Mouse (Mus musculus) liver, postnatal 0 days (tissue): Measurements from ENCODE around the gene Zbtb45. TPM values are rescaled to one million over a fixed set of nuclear protein-coding genes. Genes with fewer than 3 reads are reported as not detected.

ENCODE experiments used
- ATAC-seq: fragments of 200-750 bp; cut with Nextera tagmentation; 2 replicates; pipeline ENCODE4 v1.8.0; 2017; ENCODE audit warnings: mild to moderate bottlenecking, moderate library complexity
- DNase-seq: peaks from one replicate; pipeline ENCODE4 v3.0.0-alpha.2; 2016
- H3K27ac ChIP-seq: fragments of 300-500 bp; sonication (generic); 2 replicates; pipeline ENCODE4 v1.5.1; 2014; ENCODE audit warnings: antibody characterized with exemption, moderate library complexity, mild to moderate bottlenecking, low read depth
- H3K27me3 ChIP-seq: fragments of 300-500 bp; sonication (generic); 2 replicates; pipeline ENCODE4 v1.6.1; 2014; ENCODE audit warnings: low read length, control low read depth, mixed read lengths; ENCODE audit not compliant: insufficient read depth
- H3K36me3 ChIP-seq: fragments of 300-500 bp; sonication (generic); replicated peaks from 2 replicates; pipeline ENCODE4 v1.6.1; 2014; ENCODE audit warnings: mild to moderate bottlenecking, control low read depth, low read length, moderate library complexity, mixed read lengths; ENCODE audit not compliant: insufficient read depth
- H3K4me1 ChIP-seq: fragments of 300-500 bp; sonication (generic); 2 replicates; pipeline ENCODE4 v1.6.1; 2014; ENCODE audit warnings: antibody characterized with exemption, mild to moderate bottlenecking, control low read depth; ENCODE audit not compliant: insufficient read depth
- H3K4me2 ChIP-seq: fragments of 300-500 bp; sonication (generic); 2 replicates; pipeline ENCODE4 v1.6.1; 2014; ENCODE audit warnings: low read depth, mild to moderate bottlenecking, low read length, moderate library complexity, mixed read lengths
- H3K4me3 ChIP-seq: fragments of 300-500 bp; sonication (generic); 2 replicates; pipeline ENCODE4 v1.5.1; 2014; ENCODE audit warnings: low read depth, low read length
- H3K9ac ChIP-seq: fragments of 300-500 bp; sonication (generic); replicated peaks from 2 replicates; pipeline ENCODE4 v1.6.1; 2014; ENCODE audit warnings: mild to moderate bottlenecking, moderate library complexity
- H3K9me3 ChIP-seq: fragments of 300-500 bp; sonication (generic); 2 replicates; pipeline ENCODE4 v1.6.1; 2016; ENCODE audit warnings: mild to moderate bottlenecking, control low read depth, low read length, mixed read lengths
- CTCF ChIP-seq: sonication (generic); IDR thresholded peaks from 2 replicates; pipeline ENCODE4 v1.5.1; 2016; ENCODE audit warnings: antibody characterized with exemption, low read depth
- EP300 ChIP-seq: IDR thresholded peaks from 2 replicates; pipeline ENCODE4 v1.6.1; 2016; ENCODE audit warnings: antibody characterized with exemption, low read depth, mild to moderate bottlenecking
- WGBS: fragments of 180-500 bp; shearing (Covaris S2); extraction: QIAGEN DNeasy Blood & Tissue Kit; methylation state at CpG from one replicate; pipeline ENCODE4 v1.1.7; 2014; ENCODE audit not compliant: insufficient replicate concordance; 5-methylcytosine and 5-hydroxymethylcytosine counted together
- polyA plus RNA-seq: library from polyadenylated mRNA; unstranded; fragments of >200 nt; fragmentation: Nextera tagmentation; extraction: Ambion mirVana; gene quantifications from 2 replicates; pipeline ENCODE4 v1.2.1, GENCODE M21; 2015

Gene Zbtb45
- polyA plus RNA-seq, 1 experiment from 2014 or later = 7.2 TPM

GRCm38 (mm10) chr7:13006011-13006410 is 3.8 kb downstream of the Zbtb45 start:
- Histone ChIP-seq H3K4me1 (peaks cover 11% of the 10 kb centered on the region), H3K27me3 (no peaks in the 10 kb centered on the region), H3K4me2 (no peak overlapping the region), H3K36me3 (peaks cover 19% of the 10 kb centered on the region; the same call in 1 of the 2 replicates), H3K27ac (no peak overlapping the region), H3K9me3 (no peaks in the 10 kb centered on the region), H3K4me3 (no peak overlapping the region), H3K9ac (no peak overlapping the region)
- no peak for TF ChIP-seq CTCF
- no peak for TF ChIP-seq EP300
- 88% methylated on average over 17 of the region's 17 CpGs for WGBS
- no peak for DNase-seq
- no peak for ATAC-seq

GRCm38 (mm10) chr7:13003380-13003779 is 6.5 kb downstream of the Zbtb45 start:
- no peak for ATAC-seq
- DNase-seq = no peak
- no peaks in the 10 kb centered on the region for H3K4me1 ChIP-seq

GRCm38 (mm10) chr7:13001584-13001983 is 8.2 kb downstream of the Zbtb45 start:
- DNase-seq (no peak), ATAC-seq (no peak)
- no peaks in the 10 kb centered on the region for H3K4me1 ChIP-seq
- no peak overlapping the region for H3K9ac ChIP-seq
- H3K9me3 ChIP-seq = no peaks in the 10 kb centered on the region
- WGBS = 48% methylated on average over 1 of the region's 1 CpGs
- no peak overlapping the region for H3K4me2 ChIP-seq
- no peaks in the 10 kb centered on the region for H3K27me3 ChIP-seq
- H3K36me3 ChIP-seq = peaks cover 9% of the 10 kb centered on the region; the same call in 1 of the 2 replicates
- TF ChIP-seq CTCF = no peak
- TF ChIP-seq EP300 = no peak
- H3K4me3 ChIP-seq = no peak overlapping the region
- H3K27ac ChIP-seq = no peak overlapping the region

More at GRCm38 (mm10) chr7:13003380-13003779, 6.5 kb downstream of the Zbtb45 start:
- H3K36me3 ChIP-seq = peaks cover 19% of the 10 kb centered on the region; the same call in 1 of the 2 replicates
- H3K27me3 ChIP-seq = no peaks in the 10 kb centered on the region
- H3K9ac ChIP-seq = no peak overlapping the region
- 80% methylated on average over 5 of the region's 5 CpGs for WGBS
- H3K4me3 ChIP-seq = no peak overlapping the region
- H3K4me2 ChIP-seq = no peak overlapping the region
- TF ChIP-seq EP300 (no peak), CTCF (peak; percentile 27; the same call in 1 of the 2 replicates)
- no peak overlapping the region for H3K27ac ChIP-seq
- H3K9me3 ChIP-seq = no peaks in the 10 kb centered on the region

GRCm38 (mm10) chr7:12998851-12999250 is 11.0 kb downstream of the Zbtb45 start, which contains the start of gene Trim28:
TSS of gene Trim28 (plus strand) at chr7:12999114.
- no peak for ATAC-seq
- 0 out of 2 replicates have a peak, but pooled peaks cover 5% of the 10 kb centered on the region for H3K36me3 ChIP-seq
- H3K4me1 ChIP-seq = no peaks in the 10 kb centered on the region
- H3K9me3 ChIP-seq = no peaks in the 10 kb centered on the region
- no peak for DNase-seq
- no peaks in the 10 kb centered on the region for H3K27me3 ChIP-seq
- H3K27ac ChIP-seq = peak within 1 kb of the TSS; percentile 85
- TF ChIP-seq CTCF = no peak
- TF ChIP-seq EP300 = no peak
- peak within 1 kb of the TSS; percentile 58 for H3K9ac ChIP-seq
- H3K4me2 ChIP-seq = peak within 1 kb of the TSS; percentile 68
- 85% methylated on average over 3 of the region's 3 CpGs for WGBS
- peak within 1 kb of the TSS; percentile 34 for H3K4me3 ChIP-seq

GRCm38 (mm10) chr7:12998053-12998452 is 11.8 kb downstream of the Zbtb45 start, which contains the start of gene Slc27a5:
TSS of gene Slc27a5 (minus strand) at chr7:12998192.
- WGBS = 48% methylated on average over 5 of the region's 5 CpGs
- no peaks in the 10 kb centered on the region for H3K27me3 ChIP-seq
- H3K9ac ChIP-seq = peak within 1 kb of the TSS; percentile 58
- 0 out of 2 replicates have a peak, but pooled peaks cover 5% of the 10 kb centered on the region for H3K36me3 ChIP-seq
- no peaks in the 10 kb centered on the region for H3K9me3 ChIP-seq
- ATAC-seq = peak; percentile 78
- DNase-seq = peak; percentile 59
- H3K4me1 ChIP-seq = no peaks in the 10 kb centered on the region
- peak within 1 kb of the TSS; percentile 34 for H3K4me3 ChIP-seq
- peak within 1 kb of the TSS; percentile 68 for H3K4me2 ChIP-seq
- peak within 1 kb of the TSS; percentile 85 for H3K27ac ChIP-seq
- TF ChIP-seq EP300 = peak; percentile 38; the same call in 1 of the 2 replicates
- TF ChIP-seq CTCF = no peak

GRCm38 (mm10) chr7:12997230-12997629 is 12.6 kb downstream of the Zbtb45 start:
- peak overlapping the region; percentile 68 for H3K4me2 ChIP-seq
- peak overlapping the region; percentile 85 for H3K27ac ChIP-seq
- no peaks in the 10 kb centered on the region for H3K4me1 ChIP-seq
- H3K27me3 ChIP-seq = no peaks in the 10 kb centered on the region
- no peaks in the 10 kb centered on the region for H3K9me3 ChIP-seq
- DNase-seq (no peak), ATAC-seq (peak; percentile 59)
- peak overlapping the region; percentile 58 for H3K9ac ChIP-seq
- TF ChIP-seq EP300 (no peak), CTCF (no peak)
- 0 out of 2 replicates have a peak, but pooled peaks cover 5% of the 10 kb centered on the region for H3K36me3 ChIP-seq
- WGBS = 53% methylated on average over 5 of the region's 5 CpGs
- peak overlapping the region; percentile 34 for H3K4me3 ChIP-seq
